Mouse (Mus musculus) cerebellum, adult 2 months (tissue): ENCODE measurements at regions not wholly inside any gene's neighbourhood (a gene's known extent, or its start where the extent isn't known, plus 50 kb on each side); places are given as distances from the start of the nearest gene placed in this dataset.
"Not testable (repeated sequence)": the region's sequence is repeated elsewhere in the genome, so short reads cannot be mapped to it uniquely, and the experiment has no call there.

Experiments used
- DNase-seq, 2 experiments: peaks; one replicate each; pipeline ENCODE4 v3.0.0; 2021
- H3K27ac ChIP-seq: fragments of 200-500 bp; 2 replicates; pipeline ENCODE4 v1.5.1; 2012; ENCODE audit warnings: low read length, control low read depth, inconsistent platforms; ENCODE audit not compliant: insufficient read depth
- H3K27me3 ChIP-seq: fragments of 200-500 bp; 2 replicates; pipeline ENCODE4 v1.6.1; 2012; ENCODE audit warnings: inconsistent platforms, mild to moderate bottlenecking, low read length, moderate library complexity; ENCODE audit not compliant: control insufficient read depth, insufficient read depth
- H3K4me1 ChIP-seq: fragments of 200-500 bp; 2 replicates; pipeline ENCODE4 v1.6.1; 2011; ENCODE audit warnings: low read length; ENCODE audit not compliant: control insufficient read depth, insufficient read depth
- H3K4me3 ChIP-seq: fragments of 200-500 bp; replicated peaks from 2 replicates; pipeline ENCODE3; 2011; ENCODE audit warnings: mild to moderate bottlenecking, low read depth, low read length, control low read depth; ENCODE audit not compliant: insufficient read depth
- CTCF ChIP-seq: fragments of 200-500 bp; IDR thresholded peaks from 2 replicates; pipeline ENCODE4 v1.5.1; 2011; ENCODE audit warnings: low read depth, mild to moderate bottlenecking, control low read depth, low read length, moderate library complexity, borderline replicate concordance; ENCODE audit not compliant: insufficient read depth
- POLR2A ChIP-seq: fragments of 200-500 bp; IDR thresholded peaks from 2 replicates; pipeline ENCODE4 v1.6.1; 2011; ENCODE audit warnings: low read length, control low read depth, borderline replicate concordance; ENCODE audit not compliant: insufficient read depth
- WGBS: fragments of 180-500 bp; shearing (Covaris S2); methylation state at CpG from one replicate; pipeline ENCODE4 v1.1.7; 2018; 5-methylcytosine and 5-hydroxymethylcytosine counted together

- H3K4me3 ChIP-seq, result no peak overlapping the region
- TF ChIP-seq POLR2A, result no peak
- TF ChIP-seq CTCF, result peak; percentile 5; the same call in 1 of the 2 replicates
- H3K4me1 ChIP-seq, result no peaks in the 10 kb centered on the region
- DNase-seq, result no peak
- WGBS, result 52% methylated on average over 8 of the region's 8 CpGs
- no peaks in the 10 kb centered on the region for H3K27me3 ChIP-seq
- no peak overlapping the region for H3K27ac ChIP-seq
Measured at GRCm38 (mm10) chr4:3083161-3084020, 83.7 kb upstream of the Vmn1r2 start.

GRCm38 (mm10) chr4:3084021-3084545, 83.0 kb upstream of the Vmn1r2 start:
- no peak overlapping the region for H3K4me3 ChIP-seq
- H3K27me3 ChIP-seq, result no peaks in the 10 kb centered on the region
- no peak overlapping the region for H3K27ac ChIP-seq
- DNase-seq, result no peak
- TF ChIP-seq CTCF, result no peak
- no peak for TF ChIP-seq POLR2A
- no peaks in the 10 kb centered on the region for H3K4me1 ChIP-seq
- WGBS, result 59% methylated on average over 3 of the region's 3 CpGs

GRCm38 (mm10) chr4:3085456-3086448, 81.4 kb upstream of the Vmn1r2 start:
- peaks cover 2% of the 10 kb centered on the region; the same call in 1 of the 2 replicates for H3K27me3 ChIP-seq
- TF ChIP-seq POLR2A, result no peak
- no peak for TF ChIP-seq CTCF
- no peaks in the 10 kb centered on the region for H3K4me1 ChIP-seq
- H3K4me3 ChIP-seq, result no peak overlapping the region
- WGBS, result 54% methylated on average over 6 of the region's 6 CpGs
- no peak for DNase-seq
- H3K27ac ChIP-seq, result no peak overlapping the region; the same call in 1 of the 2 replicates

- not testable (repeated sequence) for H3K4me1 ChIP-seq, H3K27me3 ChIP-seq, H3K27ac ChIP-seq, DNase-seq, H3K4me3 ChIP-seq
- 71% methylated on average over 7 of the region's 7 CpGs for whole genome bisulfite sequencing
Measured at GRCm38 (mm10) chr4:3087616-3088015, 79.5 kb upstream of the Vmn1r2 start.

GRCm38 (mm10) chr4:3089567-3090377, 77.3 kb upstream of the Vmn1r2 start:
- TF ChIP-seq CTCF, result no peak
- no peak for TF ChIP-seq POLR2A
- no peaks in the 10 kb centered on the region for H3K4me1 ChIP-seq
- 52% methylated on average over 13 of the region's 13 CpGs for WGBS
- no peak overlapping the region for H3K27ac ChIP-seq
- no peak for DNase-seq
- peaks cover 2% of the 10 kb centered on the region; the same call in 1 of the 2 replicates for H3K27me3 ChIP-seq
- H3K4me3 ChIP-seq, result no peak overlapping the region

GRCm38 (mm10) chr4:3090378-3090735, 76.8 kb upstream of the Vmn1r2 start:
- no peak for TF ChIP-seq CTCF
- TF ChIP-seq POLR2A, result no peak
- Histone ChIP-seq H3K27ac (no peak overlapping the region), H3K4me3 (no peak overlapping the region), H3K27me3 (peaks cover 2% of the 10 kb centered on the region; the same call in 1 of the 2 replicates), H3K4me1 (no peaks in the 10 kb centered on the region)
- DNase-seq, result no peak
- 70% methylated on average over 11 of the region's 11 CpGs for WGBS

- TF ChIP-seq CTCF, result no peak
- TF ChIP-seq POLR2A, result no peak
- Histone ChIP-seq H3K27ac (no peak overlapping the region), H3K4me1 (no peaks in the 10 kb centered on the region), H3K4me3 (no peak overlapping the region), H3K27me3 (peaks cover 2% of the 10 kb centered on the region; the same call in 1 of the 2 replicates)
- WGBS, result 65% methylated on average over 9 of the region's 9 CpGs
- DNase-seq, result no peak
Measured at GRCm38 (mm10) chr4:3090742-3091141, 76.4 kb upstream of the Vmn1r2 start.
